Mouse (Mus musculus) kidney, adult 2 months (tissue): Measurements from ENCODE around the gene Mrtfb. TPM values are rescaled to one million over a fixed set of nuclear protein-coding genes. Genes with fewer than 3 reads are reported as not detected.

ENCODE experiments used
- DNase-seq: peaks from one replicate; pipeline ENCODE4 v3.0.0; 2021
- H3K27ac ChIP-seq: fragments of 200-500 bp; 2 replicates; pipeline ENCODE4 v1.5.1; 2012; ENCODE audit warnings: low read depth, low read length, control low read depth, inconsistent platforms; ENCODE audit not compliant: insufficient read depth
- H3K27me3 ChIP-seq: fragments of 200-500 bp; replicated peaks from 2 replicates; pipeline ENCODE4 v1.6.1; 2012; ENCODE audit warnings: mild to moderate bottlenecking, moderate library complexity, low read length, inconsistent platforms; ENCODE audit not compliant: control insufficient read depth, insufficient read depth
- H3K36me3 ChIP-seq: fragments of 200-500 bp; 2 replicates; pipeline ENCODE4 v1.6.1; 2012; ENCODE audit warnings: mild to moderate bottlenecking, moderate library complexity, low read length, inconsistent platforms; ENCODE audit not compliant: control insufficient read depth, insufficient read depth
- H3K4me1 ChIP-seq: fragments of 200-500 bp; 2 replicates; pipeline ENCODE4 v1.6.1; 2011; ENCODE audit warnings: low read length; ENCODE audit not compliant: control insufficient read depth, insufficient read depth
- H3K4me3 ChIP-seq: fragments of 200-500 bp; 2 replicates; pipeline ENCODE4 v1.5.1; 2011; ENCODE audit warnings: mild to moderate bottlenecking, low read depth, low read length, control low read depth; ENCODE audit not compliant: insufficient read depth
- CTCF ChIP-seq: fragments of 200-500 bp; conservative IDR thresholded peaks from 2 replicates; pipeline ENCODE4 v1.5.1; 2011; ENCODE audit warnings: low read depth, mild to moderate bottlenecking, control low read depth, low read length, moderate library complexity, mixed read lengths; ENCODE audit not compliant: insufficient read depth, insufficient read length
- POLR2A ChIP-seq: fragments of 200-500 bp; IDR thresholded peaks from one replicate; pipeline ENCODE4 v1.6.1; 2011; ENCODE audit warnings: low read depth, low read length, control low read depth
- WGBS: fragments of 180-500 bp; shearing (Covaris S2); methylation state at CpG from one replicate; pipeline ENCODE4 v1.1.7; 2018; 5-methylcytosine and 5-hydroxymethylcytosine counted together
- polyA plus RNA-seq: library from polyadenylated mRNA; depleted of rRNA; stranded (reverse); fragments of >200 nt; gene quantifications from 2 replicates; pipeline ENCODE4 v1.2.3, GENCODE M21; 2012

Mrtfb gene
- polyA plus RNA-seq, 1 experiment = 6.0 TPM

DNA sequence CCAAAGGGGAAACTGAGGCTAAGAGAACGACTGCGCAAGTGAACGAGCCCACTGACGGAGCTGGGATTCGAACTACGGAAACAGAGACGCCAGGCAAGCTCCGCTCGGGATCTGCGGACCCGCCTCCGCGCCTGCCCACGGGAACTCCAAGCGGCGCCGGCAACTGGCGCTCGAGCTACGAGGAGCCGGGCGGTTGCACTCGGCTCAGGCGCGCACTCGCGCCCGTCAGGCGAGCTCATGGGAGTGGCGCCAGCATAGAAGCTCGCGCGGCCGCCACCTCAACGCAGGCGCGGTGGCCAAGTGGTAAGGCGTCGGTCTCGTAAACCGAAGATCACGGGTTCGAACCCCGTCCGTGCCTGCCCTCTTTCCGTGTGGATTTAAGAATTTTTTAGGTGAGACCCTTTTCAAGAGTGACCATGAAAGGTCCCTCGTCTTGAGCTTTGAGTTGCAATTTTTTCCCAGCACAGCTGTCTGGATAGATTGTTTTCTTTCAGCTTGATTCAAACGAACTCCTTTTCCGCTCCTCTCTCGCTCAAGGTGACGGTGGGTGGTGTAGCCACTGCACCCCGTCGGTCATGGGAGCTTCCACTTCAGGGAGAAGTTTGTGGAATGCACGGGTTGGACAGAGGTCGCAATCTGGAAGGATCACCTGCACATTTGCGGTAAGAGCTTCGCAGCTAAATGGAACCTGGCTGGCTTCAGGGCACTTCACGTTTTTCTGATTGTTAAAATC lies 180.9 kb downstream of the Mrtfb start:
- Histone ChIP-seq H3K4me3 (peak overlapping the region; percentile 73), H3K4me1 (no peaks in the 10 kb centered on the region), H3K36me3 (no peaks in the 10 kb centered on the region), H3K27ac (no peak overlapping the region), H3K27me3 (no peaks in the 10 kb centered on the region)
- WGBS = under 1% methylated on average over 58 of the region's 58 CpGs
- no peak for TF ChIP-seq POLR2A
- no peak for TF ChIP-seq CTCF
- peak; percentile 98 for DNase-seq

DNA sequence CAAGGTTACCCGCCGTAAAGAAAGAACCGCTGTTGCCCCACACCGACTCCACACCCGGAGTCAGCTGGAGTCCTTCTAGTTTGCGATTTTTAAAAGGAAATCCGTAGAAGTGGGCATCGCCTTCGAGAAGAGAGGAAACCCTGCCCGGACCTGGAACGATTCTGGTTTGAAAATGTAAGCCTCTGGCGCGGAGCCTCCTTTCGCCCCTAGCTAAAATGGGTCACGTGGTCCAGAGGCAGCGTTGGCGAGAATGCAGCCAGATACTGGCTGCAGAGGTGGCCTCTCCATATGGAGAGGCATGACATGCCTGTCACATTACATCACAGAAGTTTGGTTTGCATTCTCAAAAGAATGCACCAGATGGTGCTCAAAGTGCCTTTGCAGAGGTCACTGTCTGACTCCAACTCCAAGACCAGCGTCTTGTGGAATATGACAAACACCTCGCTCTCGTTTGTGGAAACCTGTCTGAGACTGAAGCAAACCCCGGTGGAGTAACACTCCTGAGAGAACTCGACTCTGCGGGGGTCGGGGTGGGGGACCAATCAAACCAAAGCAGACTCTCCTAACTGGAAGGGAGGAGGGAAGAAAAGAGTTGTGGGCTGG lies 181.6 kb downstream of the Mrtfb start:
- 2% methylated on average over 24 of the region's 24 CpGs for WGBS
- H3K4me3 ChIP-seq = peak overlapping the region; percentile 73
- no peaks in the 10 kb centered on the region for H3K36me3 ChIP-seq
- H3K27ac ChIP-seq = no peak overlapping the region
- TF ChIP-seq CTCF = peak; percentile 28; the same call in 1 of the 2 replicates
- TF ChIP-seq POLR2A = no peak
- H3K27me3 ChIP-seq = no peaks in the 10 kb centered on the region
- no peaks in the 10 kb centered on the region for H3K4me1 ChIP-seq
- peak; percentile 54 for DNase-seq

DNA sequence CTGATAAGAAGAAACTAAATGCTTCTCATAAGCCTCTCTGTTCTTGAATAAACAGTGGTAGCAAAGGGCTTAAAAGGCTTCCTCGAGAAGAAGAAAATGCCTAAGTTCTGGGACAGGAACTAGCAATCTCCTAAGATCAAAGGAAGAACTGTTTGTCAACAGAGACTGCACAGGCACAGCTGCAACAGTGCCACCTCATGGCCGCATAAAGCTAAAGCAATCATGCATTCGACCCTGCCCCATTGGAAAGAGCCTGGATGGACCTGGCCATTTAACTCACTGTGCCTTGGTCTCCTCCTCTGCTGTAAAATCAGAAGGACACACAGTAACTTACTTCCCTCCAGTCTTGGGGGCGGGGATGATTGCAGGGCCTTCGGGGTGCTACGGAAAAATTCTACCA lies 184.2 kb downstream of the Mrtfb start:
- 50% methylated on average over 6 of the region's 6 CpGs for WGBS
- DNase-seq = peak; percentile 54
- no peak for TF ChIP-seq POLR2A
- peak; percentile 90 for TF ChIP-seq CTCF
- H3K36me3 ChIP-seq = no peaks in the 10 kb centered on the region
- no peak overlapping the region for H3K27ac ChIP-seq
- no peaks in the 10 kb centered on the region for H3K27me3 ChIP-seq
- H3K4me3 ChIP-seq = no peak overlapping the region
- H3K4me1 ChIP-seq = no peaks in the 10 kb centered on the region

DNA sequence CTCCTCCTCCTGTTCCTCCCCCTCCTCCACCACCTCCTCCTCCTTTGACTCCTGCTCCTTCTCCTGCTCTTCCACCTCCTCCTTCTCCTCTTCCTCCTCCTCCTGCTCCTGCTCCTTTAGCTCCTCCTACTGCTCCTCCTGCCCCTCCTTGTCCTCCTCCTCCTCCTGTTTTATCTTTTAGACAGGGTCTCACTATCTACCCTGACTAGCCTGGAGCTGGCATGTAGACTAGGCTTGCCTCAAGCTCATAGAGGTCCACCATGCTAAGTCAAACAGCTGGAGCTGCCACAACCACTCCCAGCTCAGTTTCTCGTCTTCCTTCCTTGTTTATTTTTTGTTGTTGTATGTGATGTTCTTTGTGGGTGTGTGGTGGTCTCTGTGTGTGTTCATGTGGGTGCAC lies 187.5 kb downstream of the Mrtfb start:
- DNase-seq = no peak
- no peak for TF ChIP-seq POLR2A
- no peak for TF ChIP-seq CTCF
- 73% methylated on average over 1 of the region's 1 CpGs for WGBS
- H3K27me3 ChIP-seq = no peaks in the 10 kb centered on the region
- H3K4me3 ChIP-seq = no peak overlapping the region
- H3K36me3 ChIP-seq = no peaks in the 10 kb centered on the region
- H3K27ac ChIP-seq = no peak overlapping the region
- H3K4me1 ChIP-seq = no peaks in the 10 kb centered on the region

DNA sequence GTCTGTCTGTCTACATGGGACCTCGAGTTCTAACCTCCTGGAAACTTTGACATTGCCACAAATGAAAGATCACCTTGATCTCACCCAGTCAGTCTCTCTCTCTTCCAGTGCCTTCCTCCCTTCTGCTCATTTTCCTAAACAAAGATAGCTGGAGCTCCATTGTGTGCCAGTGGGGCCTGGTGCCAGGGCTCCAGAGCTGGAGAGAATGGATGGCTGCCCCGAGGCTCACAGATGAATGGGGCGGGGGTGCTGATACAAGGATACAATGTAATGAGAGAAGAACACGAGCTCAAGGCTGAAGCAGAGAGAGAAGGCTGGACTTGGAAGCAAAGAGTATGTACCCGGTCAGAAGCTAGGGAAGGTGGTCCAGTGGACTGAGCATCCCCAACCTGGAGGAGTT lies 189.2 kb downstream of the Mrtfb start:
- Histone ChIP-seq H3K36me3 (no peaks in the 10 kb centered on the region), H3K27ac (no peak overlapping the region), H3K4me1 (no peaks in the 10 kb centered on the region), H3K4me3 (no peak overlapping the region), H3K27me3 (no peaks in the 10 kb centered on the region)
- WGBS = 77% methylated on average over 5 of the region's 5 CpGs
- no peak for TF ChIP-seq POLR2A
- TF ChIP-seq CTCF = no peak
- DNase-seq = no peak

DNA sequence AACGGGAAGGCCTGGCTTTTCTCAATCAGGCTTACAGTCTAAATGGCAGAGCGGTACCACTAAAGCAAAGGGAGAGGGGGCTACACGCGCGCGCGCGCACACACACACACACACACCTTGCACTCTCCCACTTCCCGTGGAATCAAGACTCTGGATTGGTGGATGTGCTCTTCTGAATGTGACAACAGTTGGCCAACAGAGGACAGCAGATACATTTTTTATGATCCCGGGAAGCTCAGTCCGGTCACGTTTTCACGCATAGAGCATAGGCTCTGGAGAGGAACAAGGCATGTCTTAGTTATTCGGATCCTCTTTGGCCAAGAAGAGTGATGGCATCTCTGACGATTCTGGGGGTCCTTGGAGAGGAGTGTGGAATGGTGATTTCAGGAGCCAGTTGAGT lies 190.2 kb downstream of the Mrtfb start:
- H3K4me1 ChIP-seq = no peaks in the 10 kb centered on the region
- no peak for DNase-seq
- no peak overlapping the region for H3K27ac ChIP-seq
- 28% methylated on average over 15 of the region's 15 CpGs for WGBS
- peak overlapping the region; percentile 56; the same call in 1 of the 2 replicates for H3K4me3 ChIP-seq
- H3K27me3 ChIP-seq = no peaks in the 10 kb centered on the region
- no peaks in the 10 kb centered on the region for H3K36me3 ChIP-seq
- TF ChIP-seq POLR2A (no peak), CTCF (peak; percentile 34)

DNA sequence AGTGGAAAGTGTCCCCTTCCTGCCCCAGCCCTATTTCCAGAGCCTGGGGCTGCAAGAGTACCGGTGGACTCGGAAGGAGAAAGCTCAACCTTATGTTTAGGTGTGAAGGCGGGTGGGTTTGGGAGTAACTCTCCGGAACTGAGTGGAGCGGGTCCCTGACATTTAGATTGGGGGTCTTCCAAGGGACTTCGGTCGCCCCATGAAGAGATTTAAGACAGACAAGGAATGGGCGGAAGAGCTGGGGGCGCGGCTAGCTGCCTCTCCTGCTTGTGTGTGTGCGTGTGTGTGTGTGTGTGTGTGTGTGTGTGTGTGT lies 190.6 kb downstream of the Mrtfb start:
- DNase-seq = no peak
- WGBS = 8% methylated on average over 11 of the region's 11 CpGs
- Histone ChIP-seq H3K27ac (no peak overlapping the region), H3K27me3 (no peaks in the 10 kb centered on the region), H3K4me1 (no peaks in the 10 kb centered on the region), H3K36me3 (no peaks in the 10 kb centered on the region), H3K4me3 (peak overlapping the region; percentile 56)
- TF ChIP-seq CTCF (no peak), POLR2A (no peak)
